Mouse (Mus musculus) C2C12 (cell line): ENCODE data around the gene Slc25a13. TPM values are rescaled to one million over a fixed set of nuclear protein-coding genes. Genes with fewer than 3 reads are reported as not detected.

Experiments used
- H3K27me3 ChIP-seq: one replicate; pipeline ENCODE4 v1.6.1; 2011; ENCODE audit not compliant: control insufficient read depth, insufficient read depth, insufficient read length
- H3K36me3 ChIP-seq: one replicate; pipeline ENCODE4 v1.6.1; 2011; ENCODE audit not compliant: control insufficient read depth, insufficient read depth
- H3K4me3 ChIP-seq: one replicate; pipeline ENCODE4 v1.5.1; 2011; ENCODE audit warnings: mild to moderate bottlenecking, control low read depth; ENCODE audit not compliant: poor library complexity, insufficient read depth, severe bottlenecking
- H3K79me2 ChIP-seq: one replicate; pipeline ENCODE4 v1.6.1; 2011; ENCODE audit not compliant: control insufficient read depth, insufficient read depth
- H3K79me3 ChIP-seq: one replicate; pipeline ENCODE4 v1.6.1; 2011; ENCODE audit warnings: low read depth, control low read depth
- H3ac ChIP-seq: one replicate; pipeline ENCODE3; 2011; ENCODE audit warnings: low read depth; ENCODE audit not compliant: control insufficient read depth, insufficient read length
- CEBPB ChIP-seq: IDR thresholded peaks from one replicate; pipeline ENCODE4 v1.6.1; 2011; ENCODE audit warnings: low read depth, mild to moderate bottlenecking, control low read depth, moderate library complexity
- CTCF ChIP-seq: IDR thresholded peaks from one replicate; pipeline ENCODE4 v1.5.1; 2011; ENCODE audit not compliant: control insufficient read depth, insufficient read depth, insufficient read length
- FOSL1 ChIP-seq: IDR thresholded peaks from one replicate; pipeline ENCODE4 v1.8.0; 2011; ENCODE audit warnings: mild to moderate bottlenecking, low read length; ENCODE audit not compliant: poor library complexity, insufficient read depth, severe bottlenecking
- MAX ChIP-seq: IDR thresholded peaks from one replicate; pipeline ENCODE4 v1.6.1; 2011; ENCODE audit warnings: mild to moderate bottlenecking, control low read depth
- MYOD1 ChIP-seq: IDR thresholded peaks from one replicate; pipeline ENCODE4 v1.6.1; 2011; ENCODE audit warnings: low read depth; ENCODE audit not compliant: control insufficient read depth, insufficient read length
- MYOG ChIP-seq: IDR thresholded peaks from one replicate; pipeline ENCODE4 v1.6.1; 2011; ENCODE audit not compliant: control insufficient read depth, insufficient read length; ENCODE audit errors: extremely low read depth
- USF1 ChIP-seq: IDR thresholded peaks from one replicate; pipeline ENCODE4 v1.6.1; 2011; ENCODE audit warnings: low read depth, mild to moderate bottlenecking, control low read depth, moderate library complexity
- polyA plus RNA-seq: library from polyadenylated mRNA; unstranded; fragments of >200 nt; fragmentation: generic; extraction: Trizol; gene quantifications from one replicate; pipeline ENCODE4 v1.2.1, GENCODE M21; 2012; ENCODE audit warnings: missing spikeins

Gene Slc25a13
- polyA plus RNA-seq, 1 experiment, result 0.69 TPM

- H3K36me3 ChIP-seq, result no peaks in the 10 kb centered on the region
- TF ChIP-seq CEBPB (no peak), CTCF (no peak), FOSL1 (no peak), USF1 (no peak)
These were observed 24.6 kb downstream of the Slc25a13 start for GRCm38 (mm10) chr6:6192413-6192812.

GRCm38 (mm10) chr6:6191596-6192337 is 25.2 kb downstream of the Slc25a13 start:
- H3K79me3 ChIP-seq, result no peaks in the 10 kb centered on the region
- H3K36me3 ChIP-seq, result no peaks in the 10 kb centered on the region
- no peaks in the 10 kb centered on the region for H3K27me3 ChIP-seq
- H3K79me2 ChIP-seq, result no peaks in the 10 kb centered on the region
- TF ChIP-seq USF1 (no peak), CTCF (no peak), CEBPB (no peak), MAX (no peak), FOSL1 (no peak), MYOG (no peak), MYOD1 (no peak)
- no peak overlapping the region for H3K4me3 ChIP-seq
- H3ac ChIP-seq, result no peak overlapping the region

More at GRCm38 (mm10) chr6:6192413-6192812, 24.6 kb downstream of the Slc25a13 start:
- Histone ChIP-seq H3K79me3 (no peaks in the 10 kb centered on the region), H3K27me3 (no peaks in the 10 kb centered on the region), H3K79me2 (no peaks in the 10 kb centered on the region), H3K4me3 (no peak overlapping the region), H3ac (no peak overlapping the region)

- H3K79me2 ChIP-seq, result no peaks in the 10 kb centered on the region
- H3ac ChIP-seq, result no peak overlapping the region
- TF ChIP-seq CEBPB (no peak), CTCF (no peak), MYOG (no peak), USF1 (no peak), FOSL1 (no peak)
- no peaks in the 10 kb centered on the region for H3K27me3 ChIP-seq
- H3K79me3 ChIP-seq, result no peaks in the 10 kb centered on the region
- H3K36me3 ChIP-seq, result no peaks in the 10 kb centered on the region
- H3K4me3 ChIP-seq, result no peak overlapping the region
These were observed 28.0 kb downstream of the Slc25a13 start for GRCm38 (mm10) chr6:6188970-6189369.

- TF ChIP-seq USF1 (no peak), CTCF (no peak), FOSL1 (no peak), CEBPB (no peak), MYOG (no peak)
- Histone ChIP-seq H3K27me3 (no peaks in the 10 kb centered on the region), H3K4me3 (no peak overlapping the region), H3K36me3 (no peaks in the 10 kb centered on the region), H3K79me3 (no peaks in the 10 kb centered on the region), H3K79me2 (no peaks in the 10 kb centered on the region), H3ac (no peak overlapping the region)
These were observed 30.5 kb downstream of the Slc25a13 start for GRCm38 (mm10) chr6:6186468-6186867.

GRCm38 (mm10) chr6:6185735-6186068 is 31.3 kb downstream of the Slc25a13 start:
- no peaks in the 10 kb centered on the region for H3K79me2 ChIP-seq
- H3K79me3 ChIP-seq, result no peaks in the 10 kb centered on the region
- no peaks in the 10 kb centered on the region for H3K27me3 ChIP-seq
- no peak overlapping the region for H3ac ChIP-seq
- H3K4me3 ChIP-seq, result no peak overlapping the region
- no peak for TF ChIP-seq FOSL1
- no peak for TF ChIP-seq MYOG
- no peak for TF ChIP-seq USF1
- TF ChIP-seq MYOD1, result no peak
- no peak for TF ChIP-seq CTCF
- no peak for TF ChIP-seq MAX
- no peak for TF ChIP-seq CEBPB
- H3K36me3 ChIP-seq, result no peaks in the 10 kb centered on the region

GRCm38 (mm10) chr6:6184921-6185734 is 31.8 kb downstream of the Slc25a13 start:
- Histone ChIP-seq H3K79me3 (no peaks in the 10 kb centered on the region), H3K4me3 (no peak overlapping the region), H3K27me3 (no peaks in the 10 kb centered on the region), H3K36me3 (no peaks in the 10 kb centered on the region), H3ac (no peak overlapping the region), H3K79me2 (no peaks in the 10 kb centered on the region)
- no peak for TF ChIP-seq USF1
- TF ChIP-seq CEBPB, result no peak
- no peak for TF ChIP-seq CTCF
- no peak for TF ChIP-seq MYOG
- TF ChIP-seq MYOD1, result no peak
- no peak for TF ChIP-seq FOSL1
